Mouse (Mus musculus): ENCODE data around the gene Psmc2. TPM values are rescaled to one million over a fixed set of nuclear protein-coding genes. Genes with fewer than 3 reads are reported as not detected.

Psmc2 gene
- polyA plus RNA-seq, 1 experiment from 2014 or later, result 158 TPM

Other genes with a start within 250 kb of the Psmc2 start
- gene Lrrc17, start 241.7 kb upstream of the Psmc2 start, polyA plus RNA-seq (2014; fragmentation: Nextera tagmentation; extraction: Ambion mirVana), result 66.1 and 70.1 TPM in 2 replicates
- gene Fbxl13, start 139.6 kb upstream of the Psmc2 start, polyA plus RNA-seq (2014; fragmentation: Nextera tagmentation; extraction: Ambion mirVana), result 0.29 TPM in 2 replicates
- gene Armc10, start 139.5 kb upstream of the Psmc2 start, polyA plus RNA-seq (2014; fragmentation: Nextera tagmentation; extraction: Ambion mirVana), result 57.5 and 59.2 TPM in 2 replicates
- 3.4 and 3.7 TPM in 2 replicates for gene Napepld, start 83.9 kb upstream of the Psmc2 start, polyA plus RNA-seq (2014; fragmentation: Nextera tagmentation; extraction: Ambion mirVana)
- gene Pmpcb, start 48.1 kb upstream of the Psmc2 start, polyA plus RNA-seq (2014; fragmentation: Nextera tagmentation; extraction: Ambion mirVana), result 83.7 and 84.3 TPM in 2 replicates
- 64.2 and 68.0 TPM in 2 replicates for gene Dnajc2, start within 50 bp of the Psmc2 start, polyA plus RNA-seq (2014; fragmentation: Nextera tagmentation; extraction: Ambion mirVana)
- not detected in 2 replicates for gene Slc26a5, start 80.3 kb downstream of the Psmc2 start, polyA plus RNA-seq (2014; fragmentation: Nextera tagmentation; extraction: Ambion mirVana)

Data from stomach, embryonic 14.5 days (tissue).